Mouse (Mus musculus) small intestine, adult 2 months (tissue): ENCODE measurements around the gene Slc12a7. TPM values are rescaled to one million over a fixed set of nuclear protein-coding genes. Genes with fewer than 3 reads are reported as not detected.
A peak's percentile ranks its signal among the peaks of the same experiment; 100 is the strongest.

Experiments
- H3K27ac ChIP-seq: fragments of 200-500 bp; 2 replicates; pipeline ENCODE4 v1.5.1; 2012; ENCODE audit warnings: low read depth, low read length, control low read depth, inconsistent platforms; ENCODE audit not compliant: insufficient read depth
- H3K27me3 ChIP-seq: fragments of 200-500 bp; 2 replicates; pipeline ENCODE4 v1.6.1; 2012; ENCODE audit warnings: mild to moderate bottlenecking, moderate library complexity, low read length, inconsistent platforms; ENCODE audit not compliant: control insufficient read depth, insufficient read depth
- H3K36me3 ChIP-seq: fragments of 200-500 bp; 2 replicates; pipeline ENCODE4 v1.6.1; 2012; ENCODE audit warnings: mild to moderate bottlenecking, low read length, control low read depth, inconsistent platforms; ENCODE audit not compliant: control insufficient read depth, insufficient read depth
- H3K4me1 ChIP-seq: fragments of 200-500 bp; 2 replicates; pipeline ENCODE4 v1.6.1; 2012; ENCODE audit warnings: low read length, inconsistent platforms, mixed read lengths; ENCODE audit not compliant: control insufficient read depth, insufficient read depth, insufficient read length
- H3K4me3 ChIP-seq: fragments of 200-500 bp; 2 replicates; pipeline ENCODE4 v1.5.1; 2012; ENCODE audit warnings: low read depth, mild to moderate bottlenecking, control low read depth, inconsistent platforms, low read length, moderate library complexity
- CTCF ChIP-seq: fragments of 200-500 bp; IDR thresholded peaks from 2 replicates; pipeline ENCODE4 v1.5.1; 2012; ENCODE audit warnings: low read depth, mild to moderate bottlenecking, control low read depth, inconsistent platforms, low read length, moderate library complexity, mixed read lengths; ENCODE audit not compliant: insufficient replicate concordance, insufficient read length; ENCODE audit errors: extremely low read depth
- POLR2A ChIP-seq: fragments of 200-500 bp; IDR thresholded peaks from 2 replicates; pipeline ENCODE4 v1.6.1; 2012; ENCODE audit warnings: low read depth, mild to moderate bottlenecking, control low read depth, inconsistent platforms, low read length, moderate library complexity
- WGBS: fragments of 180-500 bp; shearing (Covaris S2); methylation state at CpG from one replicate; pipeline ENCODE4 v1.1.7; 2018; 5-methylcytosine and 5-hydroxymethylcytosine counted together
- polyA plus RNA-seq: library from polyadenylated mRNA; depleted of rRNA; stranded (reverse); fragments of >200 nt; gene quantifications from 2 replicates; pipeline ENCODE4 v1.2.3, GENCODE M21; 2012

The Slc12a7 gene
- polyA plus RNA-seq, 1 experiment: 147 TPM

DNA sequence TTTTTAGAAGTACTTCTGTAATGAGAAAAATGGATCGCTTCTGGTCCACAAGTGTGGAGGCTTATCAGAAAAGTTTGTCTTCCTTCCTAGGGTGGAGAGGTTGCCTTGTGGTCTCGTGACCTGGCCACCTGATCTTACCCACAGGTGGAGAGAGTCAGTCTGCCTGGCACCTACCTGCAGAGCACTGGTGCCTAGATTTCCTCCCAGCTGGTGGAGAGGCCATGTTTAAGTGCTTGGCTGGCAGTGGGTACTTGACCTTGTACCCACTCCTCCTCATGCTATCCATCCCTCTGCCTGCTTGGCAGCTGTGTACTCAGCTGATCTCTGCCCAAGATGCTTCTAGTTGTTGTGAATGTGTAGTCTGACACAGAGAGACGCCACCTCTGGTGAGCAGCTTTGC is 44.7 kb downstream of the Slc12a7 start:
- peaks cover 21% of the 10 kb centered on the region for H3K36me3 ChIP-seq
- peak overlapping the region; percentile 5; the same call in 1 of the 2 replicates for H3K27ac ChIP-seq
- TF ChIP-seq POLR2A (no peak), CTCF (no peak)
- WGBS: 55% methylated on average over 3 of the region's 3 CpGs
- H3K4me3 ChIP-seq: no peak overlapping the region
- peaks cover 44% of the 10 kb centered on the region for H3K4me1 ChIP-seq
- H3K27me3 ChIP-seq: no peaks in the 10 kb centered on the region

DNA sequence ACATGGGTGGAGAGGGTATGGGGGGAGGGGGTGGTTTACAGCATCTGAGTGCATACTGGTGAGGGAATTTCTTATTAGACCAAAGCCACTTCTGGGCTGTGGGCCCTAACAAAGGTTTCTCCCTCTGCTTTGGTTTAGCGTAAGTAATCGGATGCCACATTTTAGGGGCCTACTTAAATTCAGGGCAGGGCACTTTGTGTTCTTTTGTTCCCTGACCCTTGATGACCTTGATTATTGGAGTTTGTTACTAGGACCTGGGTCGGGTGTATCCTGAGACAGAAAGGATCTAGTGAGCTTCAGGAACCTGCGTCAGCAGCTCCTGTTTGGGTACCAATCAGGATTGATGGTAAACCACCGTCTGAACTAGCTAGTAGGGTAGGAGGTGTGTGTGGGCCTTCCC is 49.6 kb downstream of the Slc12a7 start:
- H3K27me3 ChIP-seq: no peaks in the 10 kb centered on the region
- peaks cover 46% of the 10 kb centered on the region for H3K36me3 ChIP-seq
- WGBS: 69% methylated on average over 5 of the region's 5 CpGs
- H3K27ac ChIP-seq: no peak overlapping the region
- H3K4me3 ChIP-seq: no peak overlapping the region
- H3K4me1 ChIP-seq: peaks cover 14% of the 10 kb centered on the region
- TF ChIP-seq CTCF: no peak
- no peak for TF ChIP-seq POLR2A

DNA sequence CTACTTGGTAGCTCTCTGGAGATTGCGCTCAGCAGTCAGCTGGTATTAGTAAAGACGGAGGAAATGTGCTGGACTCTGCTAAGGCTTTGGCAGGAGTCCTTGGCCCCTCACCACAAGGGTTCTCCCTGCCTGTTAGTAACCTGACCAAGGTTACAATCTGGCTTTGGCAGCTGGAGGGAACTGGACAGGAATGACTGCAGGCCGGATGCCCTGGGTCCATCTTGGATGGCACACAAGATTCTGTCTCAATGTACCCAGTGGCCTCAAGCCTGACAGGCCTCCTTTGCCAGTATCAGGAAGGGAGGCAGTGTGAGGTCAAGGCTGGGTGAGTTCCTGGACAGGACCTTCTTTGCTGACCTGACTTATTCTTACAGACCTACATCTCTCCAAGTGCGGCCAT is 59.3 kb downstream of the Slc12a7 start:
- H3K27ac ChIP-seq: no peak overlapping the region
- no peak overlapping the region for H3K4me3 ChIP-seq
- WGBS: 95% methylated on average over 4 of the region's 4 CpGs
- peaks cover 87% of the 10 kb centered on the region for H3K36me3 ChIP-seq
- no peaks in the 10 kb centered on the region for H3K4me1 ChIP-seq
- no peaks in the 10 kb centered on the region for H3K27me3 ChIP-seq
- no peak for TF ChIP-seq POLR2A
- no peak for TF ChIP-seq CTCF

DNA sequence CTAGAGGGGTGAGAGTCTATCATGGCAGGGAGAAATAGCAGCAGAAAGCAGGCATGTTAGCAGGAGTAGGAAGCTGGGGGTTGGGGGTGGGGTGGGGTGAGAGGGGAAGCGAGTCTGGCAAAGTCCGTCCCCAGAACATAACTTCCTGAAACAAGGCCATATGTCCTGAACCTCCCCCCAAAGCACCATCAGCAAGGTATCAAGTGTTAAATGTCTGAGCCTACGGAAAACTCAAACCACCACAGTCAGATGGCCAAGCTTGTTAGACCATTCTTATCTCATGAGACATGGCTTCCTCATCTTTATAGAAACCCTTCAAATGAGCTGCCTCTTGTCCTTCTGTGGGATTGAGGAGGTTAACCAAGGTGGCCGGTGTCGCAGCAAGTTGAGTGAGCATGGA is 60.3 kb downstream of the Slc12a7 start:
- Histone ChIP-seq H3K27ac (no peak overlapping the region), H3K27me3 (no peaks in the 10 kb centered on the region), H3K4me3 (no peak overlapping the region), H3K4me1 (no peaks in the 10 kb centered on the region), H3K36me3 (peaks cover 89% of the 10 kb centered on the region)
- WGBS: 98% methylated on average over 5 of the region's 5 CpGs
- no peak for TF ChIP-seq CTCF
- TF ChIP-seq POLR2A: no peak

DNA sequence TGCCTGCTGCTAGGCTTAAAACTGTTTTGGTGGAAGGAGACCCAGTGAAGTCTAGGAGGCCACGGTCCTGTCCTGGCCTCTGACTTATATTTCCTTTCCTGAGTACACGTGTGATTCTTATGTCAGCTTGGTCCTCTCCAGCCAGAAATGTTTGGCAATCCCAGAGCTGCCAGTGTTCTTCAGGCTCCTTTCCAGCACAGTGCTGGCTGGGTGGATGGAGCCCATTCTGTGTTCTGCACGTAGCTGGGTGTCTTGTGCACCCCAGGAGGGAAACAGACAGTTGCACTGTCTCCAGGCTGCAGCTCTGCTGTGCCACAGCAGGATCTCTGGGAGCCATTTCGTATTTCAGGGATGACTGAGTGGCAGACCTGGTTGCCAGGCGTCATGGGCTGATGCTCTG is 66.2 kb downstream of the Slc12a7 start:
- peaks cover 88% of the 10 kb centered on the region for H3K36me3 ChIP-seq
- WGBS: 89% methylated on average over 5 of the region's 5 CpGs

DNA sequence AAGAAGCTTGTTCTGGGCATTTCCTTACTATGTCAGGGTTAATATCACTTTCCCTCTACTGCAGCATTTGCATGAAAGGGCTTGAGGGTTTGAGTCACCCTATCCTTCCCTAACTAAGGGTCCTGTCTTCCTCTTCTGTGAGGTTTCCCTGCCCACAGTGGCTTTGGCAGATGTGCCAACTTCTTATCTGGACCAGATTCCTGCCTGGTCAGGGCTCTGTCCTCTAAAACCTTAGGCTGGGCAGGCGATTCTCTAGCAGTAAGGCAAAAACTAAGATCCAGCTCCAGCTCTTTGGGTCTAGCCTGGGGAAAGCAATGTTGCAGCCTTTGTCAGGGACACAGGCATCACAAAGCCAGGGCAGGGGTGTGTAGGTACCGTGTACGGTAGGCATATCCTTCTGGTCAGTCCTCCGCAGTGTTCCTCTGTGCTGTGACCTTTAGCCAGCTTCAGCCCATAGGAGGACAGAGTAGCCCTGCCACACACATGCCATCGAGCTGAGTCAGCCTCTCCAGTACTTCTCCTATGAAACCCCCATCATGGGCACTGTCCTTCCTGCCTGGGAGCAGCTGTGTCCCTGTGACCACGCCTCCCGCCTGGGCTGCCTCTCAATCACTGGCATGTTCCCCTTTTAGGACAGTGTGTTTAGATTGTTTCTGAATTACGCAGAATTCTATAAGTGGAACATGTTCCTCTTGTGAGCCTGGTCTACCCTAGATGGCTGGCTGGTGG is 70.7 kb downstream of the Slc12a7 start:
- peak overlapping the region; percentile 53 for H3K27ac ChIP-seq

More for the DNA sequence above, 66.2 kb downstream of the Slc12a7 start:
- Histone ChIP-seq H3K4me1 (no peaks in the 10 kb centered on the region), H3K27ac (no peak overlapping the region), H3K4me3 (no peak overlapping the region), H3K27me3 (no peaks in the 10 kb centered on the region)
- TF ChIP-seq CTCF: no peak
- no peak for TF ChIP-seq POLR2A

DNA sequence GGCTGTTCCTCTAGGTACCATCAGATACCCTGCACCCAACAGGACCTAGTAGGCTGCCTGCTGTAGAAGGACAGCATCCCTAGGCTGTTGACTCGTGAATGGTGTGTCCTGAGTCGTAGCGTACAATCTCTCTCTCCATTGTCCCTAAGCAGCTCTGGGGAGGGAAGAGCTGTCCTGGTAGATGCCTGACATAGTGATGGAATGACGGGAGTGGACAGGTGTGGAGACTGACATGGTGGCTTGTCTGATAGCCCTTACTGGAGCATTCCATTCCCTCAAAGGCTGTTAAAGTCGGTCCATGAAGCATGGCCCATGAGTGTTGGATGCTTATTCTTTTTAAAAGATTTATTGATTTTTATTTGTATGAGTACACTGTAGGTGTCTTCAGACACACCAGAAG is 72.0 kb downstream of the Slc12a7 start:
- no peak overlapping the region for H3K27ac ChIP-seq
- 95% methylated on average over 5 of the region's 5 CpGs for WGBS
- H3K27me3 ChIP-seq: no peaks in the 10 kb centered on the region
- peaks cover 77% of the 10 kb centered on the region for H3K36me3 ChIP-seq
- no peak for TF ChIP-seq POLR2A
- TF ChIP-seq CTCF: no peak
- no peaks in the 10 kb centered on the region for H3K4me1 ChIP-seq
- H3K4me3 ChIP-seq: no peak overlapping the region

More for the DNA sequence above, 70.7 kb downstream of the Slc12a7 start:
- H3K27me3 ChIP-seq: no peaks in the 10 kb centered on the region
- H3K4me1 ChIP-seq: no peaks in the 10 kb centered on the region
- no peak for TF ChIP-seq CTCF
- no peak for TF ChIP-seq POLR2A
- H3K4me3 ChIP-seq: no peak overlapping the region
- peaks cover 78% of the 10 kb centered on the region for H3K36me3 ChIP-seq
- 76% methylated on average over 8 of the region's 8 CpGs for WGBS
